Mouse (Mus musculus): Measurements from ENCODE around the gene Tyw1.

DNA sequence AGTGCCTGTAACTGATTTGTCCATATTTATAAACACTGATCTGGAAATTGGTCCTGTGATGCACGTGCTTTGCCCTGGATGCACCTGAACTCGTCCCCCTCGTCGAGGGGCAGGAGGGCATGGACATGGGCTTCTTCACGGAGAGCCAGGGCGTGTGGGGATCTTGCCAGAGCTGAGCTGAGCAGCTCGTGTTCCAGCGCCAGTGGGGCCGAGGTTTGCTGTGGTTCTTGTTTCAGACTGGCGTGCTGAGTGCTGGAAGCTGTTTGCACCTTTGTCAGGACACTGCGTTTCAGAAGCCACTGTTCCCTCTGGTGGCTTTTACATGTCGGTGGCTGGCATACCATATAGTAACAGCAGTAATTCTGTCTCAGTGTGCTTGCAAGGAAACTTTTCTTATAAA is 14.0 kb upstream of the Tyw1 start:
- no peak for TF ChIP-seq POLR2A (IDR thresholded peaks at IDR 0.05; ENCODE audit: borderline replicate concordance, low read depth, low read length)
- TF ChIP-seq CTCF (IDR thresholded peaks at IDR 0.05; ENCODE audit: low read depth, low read length): no peak
